Mouse (Mus musculus): ENCODE results near the gene Ube2g1.
"Not testable (repeated sequence)": the region's sequence is repeated elsewhere in the genome, so short reads cannot be mapped to it uniquely, and the experiment has no call there.

The Ube2g1 gene

GRCm38 (mm10) chr11:72695025-72695424 is 87.9 kb downstream of the Ube2g1 start:
- no peak for DNase-seq (ENCODE audit: low spot score)

GRCm38 (mm10) chr11:72696368-72696971 is 89.4 kb downstream of the Ube2g1 start:
- DNase-seq (ENCODE audit: low spot score) = no peak

- DNase-seq (ENCODE audit: low spot score) = no peak
These were observed 90.2 kb downstream of the Ube2g1 start for GRCm38 (mm10) chr11:72697323-72697722.

- not testable (repeated sequence) for DNase-seq (ENCODE audit: low spot score)
These were observed 98.0 kb downstream of the Ube2g1 start for GRCm38 (mm10) chr11:72705111-72705510.

- DNase-seq (ENCODE audit: low spot score) = peak; percentile 19
These were observed 105.6 kb downstream of the Ube2g1 start for GRCm38 (mm10) chr11:72712721-72713120.

GRCm38 (mm10) chr11:72718161-72718560 is 111.1 kb downstream of the Ube2g1 start:
- DNase-seq (ENCODE audit: low spot score) = no peak

- no peak for DNase-seq (ENCODE audit: low spot score)
These were observed 116.1 kb downstream of the Ube2g1 start for GRCm38 (mm10) chr11:72723165-72723564.

- DNase-seq (ENCODE audit: low spot score) = no peak
These were observed 116.8 kb downstream of the Ube2g1 start for GRCm38 (mm10) chr11:72723871-72724270.

GRCm38 (mm10) chr11:72726023-72726422 is 118.9 kb downstream of the Ube2g1 start:
- no peak for DNase-seq (ENCODE audit: low spot score)

- no peak for DNase-seq (ENCODE audit: low spot score)
These were observed 126.7 kb downstream of the Ube2g1 start for GRCm38 (mm10) chr11:72733736-72734135.

- no peak for DNase-seq (ENCODE audit: low spot score)
These were observed 127.9 kb downstream of the Ube2g1 start for GRCm38 (mm10) chr11:72734840-72735518.

- no peak for DNase-seq (ENCODE audit: low spot score)
These were observed 128.4 kb downstream of the Ube2g1 start for GRCm38 (mm10) chr11:72735519-72735860.

Measured in urinary bladder, postnatal 14 days (tissue).